Mouse (Mus musculus) left cerebral cortex, postnatal 25 days (tissue): ENCODE measurements around the gene Olfr676. TPM values are rescaled to one million over a fixed set of nuclear protein-coding genes. Genes with fewer than 3 reads are reported as not detected.
"Not testable (repeated sequence)": the region's sequence is repeated elsewhere in the genome, so short reads cannot be mapped to it uniquely, and the experiment has no call there.

Experiments used
- DNase-seq, 2 experiments: peaks; one replicate each; pipeline ENCODE4 v3.0.0; 2022; ENCODE audit warnings: low spot score in 2 of 2, mixed read lengths in 1 of 2
- intact Hi-C: fragments of 180-260 bp; cut with DNase I; formaldehyde crosslinking; loops from one replicate; pipeline ENCODE4 v1.15.1; 2025
- total RNA-seq, 2 experiments: library from RNA; stranded (reverse); gene quantifications; 2 replicates each; pipeline ENCODE4 v1.2.3; 2021

The Olfr676 gene
- not detected for total RNA-seq

- intact Hi-C loops: no loop called here
Observed at GRCm38 (mm10) chr7:105032398-105032797, at the start of gene Olfr676. TSS of gene Olfr676 (plus strand) at chr7:105032698.

GRCm38 (mm10) chr7:105001929-105002328 is 30.6 kb upstream of the Olfr676 start, which contains the start of gene Olfr672:
TSS of gene Olfr672 (minus strand) at chr7:105002029.
- DNase-seq: no peak
- intact Hi-C loops: no loop called here

More at GRCm38 (mm10) chr7:105032398-105032797, at the start of gene Olfr676:
- no peak for DNase-seq

DNA sequence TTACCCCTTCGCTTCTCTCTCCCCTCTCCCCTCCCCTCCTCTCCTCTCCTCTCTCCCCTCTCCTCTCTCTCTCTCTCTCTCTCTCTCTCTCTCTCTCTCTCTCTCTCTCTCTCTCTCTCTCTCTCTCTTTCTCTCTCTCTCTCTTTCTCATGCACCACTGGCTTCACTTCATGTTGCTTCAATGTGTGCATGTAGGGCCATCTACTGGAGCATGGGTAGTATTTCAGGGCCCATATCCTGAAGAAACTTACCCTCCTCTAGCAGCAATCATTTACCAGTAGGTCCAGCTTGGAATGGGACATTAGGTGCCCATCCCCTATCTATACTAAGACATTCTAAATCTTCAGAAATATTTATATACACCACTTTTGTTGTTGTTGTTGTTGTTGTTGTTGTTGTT is 10.0 kb upstream of the Olfr676 start:
- no peak for DNase-seq

DNA sequence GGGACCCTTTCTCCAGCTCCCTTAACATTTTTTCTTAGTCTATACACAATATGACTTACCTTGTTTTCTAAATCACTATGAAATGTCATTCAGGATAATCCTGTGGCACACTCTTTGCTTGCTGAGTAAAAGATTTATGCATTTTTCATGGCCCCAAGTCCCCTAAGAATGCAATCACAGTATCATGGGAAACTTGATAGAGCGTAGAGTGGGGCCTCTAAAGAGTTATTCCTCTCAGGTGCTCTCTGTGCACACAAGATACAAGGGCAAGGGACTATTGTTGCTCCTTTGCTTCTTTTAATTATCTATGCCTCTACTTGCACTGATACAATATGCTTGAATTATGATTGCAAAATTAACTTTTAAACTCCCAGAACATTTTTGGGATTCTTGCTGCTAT is 4.1 kb upstream of the Olfr676 start, which contains the start of gene Olfr675:
Olfr675 (minus strand) TSS at position 101 of the 400 bp plus-strand sequence.
- DNase-seq: no peak
- intact Hi-C loops: no loop called here

More for the DNA sequence above, 10.0 kb upstream of the Olfr676 start:
- intact Hi-C loops: no loop called here

- DNase-seq: not testable (repeated sequence)
Observed at GRCm38 (mm10) chr7:105033836-105034235, 1.3 kb downstream of the Olfr676 start.

GRCm38 (mm10) chr7:105058951-105059350 is 26.5 kb downstream of the Olfr676 start:
- DNase-seq: no peak
- intact Hi-C loops: no loop called here

More at GRCm38 (mm10) chr7:105033836-105034235, 1.3 kb downstream of the Olfr676 start:
- intact Hi-C loops: not testable (repeated sequence)

- intact Hi-C loops: no loop called here
- no peak for DNase-seq
Observed at GRCm38 (mm10) chr7:105064175-105064574, 31.7 kb downstream of the Olfr676 start, which contains the start of gene Olfr678. TSS of gene Olfr678 (plus strand) at chr7:105064475.

DNA sequence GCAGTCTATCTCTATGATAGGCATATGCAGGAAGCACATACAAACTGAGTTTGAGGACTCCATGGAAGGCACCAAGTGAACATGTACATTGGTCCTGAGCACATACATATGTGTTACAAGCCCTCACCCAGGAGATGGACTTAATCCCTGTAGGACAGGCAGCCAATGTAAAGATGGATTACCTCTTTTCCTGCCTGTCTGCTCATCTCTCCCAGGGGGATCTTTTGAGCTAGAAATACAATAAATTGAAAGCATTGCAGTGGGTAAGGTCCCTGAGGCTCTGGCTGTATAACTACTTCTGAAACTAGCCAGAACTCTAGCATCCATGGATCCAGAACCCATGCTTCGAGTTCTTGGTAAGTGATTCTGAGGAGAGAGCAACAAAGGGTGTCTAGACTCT is 48.4 kb downstream of the Olfr676 start, which contains the start of gene Olfr679:
Olfr679 (plus strand) TSS at position 301 of the 400 bp plus-strand sequence.
- DNase-seq: no peak
- intact Hi-C loops: no loop called here

Other genes starting within 250 kb of the Olfr676 start
- gene Usp17lb, start 190.1 kb upstream of the Olfr676 start, total RNA-seq: not detected
- not detected for gene Usp17la, start 175.7 kb upstream of the Olfr676 start, total RNA-seq
- not detected for gene Olfr665, start 154.7 kb upstream of the Olfr676 start, total RNA-seq
- not detected for gene Olfr666, start 136.7 kb upstream of the Olfr676 start, total RNA-seq
- not detected for gene Olfr667, start 111.2 kb upstream of the Olfr676 start, total RNA-seq
- gene Olfr668, start 104.6 kb upstream of the Olfr676 start, total RNA-seq: not detected
- not detected for gene Olfr669, start 98.5 kb upstream of the Olfr676 start, total RNA-seq
- not detected for gene Olfr670, start 70.1 kb upstream of the Olfr676 start, total RNA-seq
- gene Olfr671, start 53.6 kb upstream of the Olfr676 start, total RNA-seq: not detected
- not detected for gene Olfr672, start 30.7 kb upstream of the Olfr676 start, total RNA-seq
- gene Olfr675, start 4.2 kb upstream of the Olfr676 start, total RNA-seq: not detected
- gene Olfr677, start 18.7 kb downstream of the Olfr676 start, total RNA-seq: not detected
- gene Olfr678, start 31.8 kb downstream of the Olfr676 start, total RNA-seq: not detected
- gene Olfr679, start 48.5 kb downstream of the Olfr676 start, total RNA-seq: not detected
- not detected for gene Olfr680-ps1, start 60.1 kb downstream of the Olfr676 start, total RNA-seq
- gene Olfr681, start 84.1 kb downstream of the Olfr676 start, total RNA-seq: not detected
- not detected for gene Olfr683, start 114.3 kb downstream of the Olfr676 start, total RNA-seq
- gene Olfr684, start 131.0 kb downstream of the Olfr676 start, total RNA-seq: not detected
- not detected for gene Olfr685, start 153.3 kb downstream of the Olfr676 start, total RNA-seq
- not detected for gene Olfr686, start 174.8 kb downstream of the Olfr676 start, total RNA-seq